Mouse (Mus musculus) retina, adult 2 months (tissue): Measurements from ENCODE around the gene Btg1.

ENCODE experiments used
- DNase-seq: peaks from one replicate; pipeline ENCODE4 v3.0.0-alpha.2; 2012; ENCODE audit warnings: low read depth, low spot score

Btg1 gene

GRCm38 (mm10) chr10:96609356-96610345, 7.2 kb upstream of the Btg1 start:
- no peak for DNase-seq

- no peak for DNase-seq
Observed at GRCm38 (mm10) chr10:96616001-96616708, 651 bp upstream of the Btg1 start.

- no peak for DNase-seq
Observed at GRCm38 (mm10) chr10:96617221-96617950, 580 bp downstream of the Btg1 start.

- DNase-seq: no peak
Observed at GRCm38 (mm10) chr10:96617951-96618575, 1.3 kb downstream of the Btg1 start.

- DNase-seq: no peak
Observed at GRCm38 (mm10) chr10:96619951-96620889, 3.4 kb downstream of the Btg1 start.

- DNase-seq: no peak
Observed at GRCm38 (mm10) chr10:96620890-96621271, 4.1 kb downstream of the Btg1 start.

- no peak for DNase-seq
Observed at GRCm38 (mm10) chr10:96621361-96621945, 4.6 kb downstream of the Btg1 start.

GRCm38 (mm10) chr10:96621980-96622645, 5.3 kb downstream of the Btg1 start:
- no peak for DNase-seq

- no peak for DNase-seq
Observed at GRCm38 (mm10) chr10:96622761-96623632, 6.2 kb downstream of the Btg1 start.

GRCm38 (mm10) chr10:96623633-96624195, 6.9 kb downstream of the Btg1 start:
- DNase-seq: no peak

- no peak for DNase-seq
Observed at GRCm38 (mm10) chr10:96624406-96624805, 7.6 kb downstream of the Btg1 start.

GRCm38 (mm10) chr10:96625061-96625460, 8.3 kb downstream of the Btg1 start:
- no peak for DNase-seq

- DNase-seq: no peak
Observed at GRCm38 (mm10) chr10:96625682-96626081, 8.9 kb downstream of the Btg1 start.

- DNase-seq: no peak
Observed at GRCm38 (mm10) chr10:96626120-96626750, 9.4 kb downstream of the Btg1 start.

- no peak for DNase-seq
Observed at GRCm38 (mm10) chr10:96627332-96627731, 10.5 kb downstream of the Btg1 start.

GRCm38 (mm10) chr10:96628100-96628912, 11.5 kb downstream of the Btg1 start:
- no peak for DNase-seq

- no peak for DNase-seq
Observed at GRCm38 (mm10) chr10:96628913-96629199, 12.1 kb downstream of the Btg1 start.
